Mouse (Mus musculus) mesoderm, embryonic 11.5 days (tissue): ENCODE results near the gene Olfr401.
A peak's percentile ranks its signal among the peaks of the same experiment; 100 is the strongest.
"Not testable (repeated sequence)": the region's sequence is repeated elsewhere in the genome, so short reads cannot be mapped to it uniquely, and the experiment has no call there.

Experiments used
- DNase-seq: peaks from one replicate; pipeline ENCODE4 v3.0.0-alpha.2; 2012; ENCODE audit warnings: low read depth, low spot score

Gene Olfr401

GRCm38 (mm10) chr11:74113412-74113811 lies at the start of gene Olfr401:
Olfr401 (plus strand) TSS chr11:74113712.
- DNase-seq = no peak

GRCm38 (mm10) chr11:74069655-74070054 lies 43.9 kb upstream of the Olfr401 start, which contains the start of gene Zfp616:
Zfp616 (plus strand) TSS chr11:74069955.
- DNase-seq = no peak

- no peak for DNase-seq
Measured at GRCm38 (mm10) chr11:74100724-74101123, 12.8 kb upstream of the Olfr401 start.

GRCm38 (mm10) chr11:74101507-74101906 lies 12.0 kb upstream of the Olfr401 start:
- DNase-seq = no peak

- DNase-seq = peak; percentile 10
Measured at GRCm38 (mm10) chr11:74105066-74105465, 8.4 kb upstream of the Olfr401 start.

GRCm38 (mm10) chr11:74140001-74140400 lies 26.5 kb downstream of the Olfr401 start:
- not testable (repeated sequence) for DNase-seq

GRCm38 (mm10) chr11:74145866-74146265 lies 32.4 kb downstream of the Olfr401 start:
- DNase-seq = no peak

- DNase-seq = no peak
Measured at GRCm38 (mm10) chr11:74153229-74153628, 39.7 kb downstream of the Olfr401 start, which contains the start of gene Olfr402. Olfr402 (plus strand) TSS chr11:74153529.

GRCm38 (mm10) chr11:74168771-74169170 lies 55.3 kb downstream of the Olfr401 start:
- no peak for DNase-seq
